Mouse (Mus musculus) kidney, adult 2 months (tissue): Measurements from ENCODE around the gene Dhrs11.

ENCODE experiments used
- CTCF ChIP-seq: fragments of 200-500 bp; conservative IDR thresholded peaks from 2 replicates; pipeline ENCODE4 v1.5.1; 2011; ENCODE audit warnings: low read depth, mild to moderate bottlenecking, control low read depth, low read length, moderate library complexity, mixed read lengths; ENCODE audit not compliant: insufficient read depth, insufficient read length
- POLR2A ChIP-seq: fragments of 200-500 bp; IDR thresholded peaks from one replicate; pipeline ENCODE4 v1.6.1; 2011; ENCODE audit warnings: low read depth, low read length, control low read depth

DNA sequence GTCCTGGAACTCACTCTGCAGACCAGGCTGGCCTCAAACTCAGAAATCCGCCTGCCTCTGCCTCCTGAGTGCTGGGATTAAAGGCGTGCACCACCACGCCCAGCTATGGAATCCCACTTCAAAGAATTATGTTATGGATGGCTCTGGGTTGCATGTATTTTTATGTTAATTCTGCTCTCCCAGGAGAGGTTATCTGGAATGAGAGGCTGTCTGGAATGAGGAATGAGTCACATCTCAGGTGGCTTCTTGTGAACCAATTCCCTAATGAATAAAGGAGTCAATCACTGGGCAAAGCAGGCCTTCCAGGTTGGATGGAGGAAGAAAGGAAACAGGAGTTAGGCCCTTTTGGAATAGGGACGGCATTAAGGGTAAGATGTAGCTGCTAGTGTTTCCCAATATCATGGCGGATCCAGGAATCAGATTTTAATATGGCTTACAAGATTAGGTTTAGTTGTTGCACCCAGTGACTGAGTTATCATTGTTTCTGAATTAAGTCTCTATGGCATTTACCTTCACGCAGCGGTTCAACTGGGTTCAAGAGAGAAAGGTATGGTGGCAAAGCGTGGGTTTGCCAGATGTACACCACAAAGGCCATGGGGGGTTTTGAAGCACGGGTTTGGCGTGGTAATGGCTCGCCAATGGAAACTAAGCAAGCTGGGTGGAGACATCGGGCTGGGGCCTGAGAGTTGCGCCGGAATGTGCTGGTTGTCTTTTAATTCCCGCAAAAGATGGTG is 18.1 kb upstream of the Dhrs11 start:
- TF ChIP-seq CTCF (no peak), POLR2A (no peak)
